Mouse (Mus musculus): ENCODE results near the gene Rin2. TPM values are rescaled to one million over a fixed set of nuclear protein-coding genes. Genes with fewer than 3 reads are reported as not detected.

The Rin2 gene
- total and polyA plus RNA-seq, 3 experiments: 0.44 TPM; not detected in 2

GRCm38 (mm10) chr2:145755864-145756822 lies 81.1 kb downstream of the Rin2 start:
- Histone ChIP-seq H3K36me3 (replicated peaks) (no peaks in the 10 kb centered on the region), H3K4me1 (ENCODE audit: insufficient read depth, low read depth, low read length) (no peaks in the 10 kb centered on the region), H3K9me3 (replicated peaks) (peaks cover 51% of the 10 kb centered on the region), H3K27me3 (ENCODE audit: insufficient read depth, low read length) (no peaks in the 10 kb centered on the region), H3K4me3 (ENCODE audit: low read depth, low read length) (no peak overlapping the region)
- ATAC-seq (ENCODE audit: extremely low read depth, insufficient number of reproducible peaks, low FRiP score, poor library complexity, severe bottlenecking) (no peak), DNase-seq (ENCODE audit: low spot score) (no peak)
- TF ChIP-seq CTCF (IDR thresholded peaks at IDR 0.05; ENCODE audit: low read depth, low read length) (no peak), GATA2 (IDR thresholded peaks at IDR 0.05; ENCODE audit: borderline replicate concordance, low read depth, low read length) (no peak)

GRCm38 (mm10) chr2:145760121-145760520 lies 85.1 kb downstream of the Rin2 start:
- DNase-seq (ENCODE audit: low spot score) (no peak), ATAC-seq (ENCODE audit: extremely low read depth, insufficient number of reproducible peaks, low FRiP score, poor library complexity, severe bottlenecking) (no peak)
- Histone ChIP-seq H3K4me3 (ENCODE audit: low read depth, low read length) (no peak overlapping the region), H3K27me3 (ENCODE audit: insufficient read depth, low read length) (no peaks in the 10 kb centered on the region), H3K4me1 (ENCODE audit: insufficient read depth, low read depth, low read length) (no peaks in the 10 kb centered on the region), H3K9me3 (replicated peaks) (peaks cover 41% of the 10 kb centered on the region), H3K36me3 (replicated peaks) (no peaks in the 10 kb centered on the region)
- TF ChIP-seq POLR2AphosphoS5 (IDR thresholded peaks at IDR 0.05; ENCODE audit: insufficient replicate concordance, low read depth, low read length): no peak
- TF ChIP-seq GATA2 (IDR thresholded peaks at IDR 0.05; ENCODE audit: borderline replicate concordance, low read depth, low read length): no peak
- no peak for TF ChIP-seq GATA1 (IDR thresholded peaks at IDR 0.05; ENCODE audit: borderline replicate concordance, low read length)
- no peak for TF ChIP-seq TAL1 (conservative IDR thresholded peaks at IDR 0.05; ENCODE audit: low read depth, low read length)
- TF ChIP-seq CTCF (IDR thresholded peaks at IDR 0.05; ENCODE audit: low read depth, low read length): no peak

DNA sequence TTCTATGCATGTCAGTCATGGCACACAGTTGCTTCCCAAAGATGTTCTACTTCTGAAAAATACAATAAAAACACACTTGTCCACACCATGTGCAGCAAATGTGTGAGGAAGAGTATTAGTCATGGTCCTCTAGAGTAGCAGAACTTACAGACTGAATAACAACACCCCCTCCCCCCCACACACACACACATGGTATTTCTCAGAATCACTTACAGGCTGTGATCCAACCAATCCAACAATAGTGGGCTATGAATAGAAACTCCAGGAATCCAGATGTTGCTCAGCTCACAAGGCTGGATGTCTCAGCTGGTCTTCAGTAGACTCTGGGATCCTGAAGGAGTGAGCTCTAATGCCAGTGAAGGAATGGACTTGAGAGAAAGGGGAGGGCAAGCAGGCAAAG lies 86.4 kb downstream of the Rin2 start:
- Histone ChIP-seq H3K9me3 (replicated peaks) (peaks cover 31% of the 10 kb centered on the region), H3K4me3 (ENCODE audit: low read depth, low read length) (no peak overlapping the region), H3K36me3 (replicated peaks) (no peaks in the 10 kb centered on the region), H3K27me3 (ENCODE audit: insufficient read depth, low read length) (no peaks in the 10 kb centered on the region), H3K4me1 (ENCODE audit: insufficient read depth, low read depth, low read length) (no peaks in the 10 kb centered on the region)
- DNase-seq (ENCODE audit: low spot score) (no peak), ATAC-seq (ENCODE audit: extremely low read depth, insufficient number of reproducible peaks, low FRiP score, poor library complexity, severe bottlenecking) (no peak)
- TF ChIP-seq GATA1 (IDR thresholded peaks at IDR 0.05; ENCODE audit: borderline replicate concordance, low read length) (no peak), TAL1 (conservative IDR thresholded peaks at IDR 0.05; ENCODE audit: low read depth, low read length) (no peak), POLR2AphosphoS5 (IDR thresholded peaks at IDR 0.05; ENCODE audit: insufficient replicate concordance, low read depth, low read length) (no peak), CTCF (IDR thresholded peaks at IDR 0.05; ENCODE audit: low read depth, low read length) (no peak), GATA2 (IDR thresholded peaks at IDR 0.05; ENCODE audit: borderline replicate concordance, low read depth, low read length) (no peak)

DNA sequence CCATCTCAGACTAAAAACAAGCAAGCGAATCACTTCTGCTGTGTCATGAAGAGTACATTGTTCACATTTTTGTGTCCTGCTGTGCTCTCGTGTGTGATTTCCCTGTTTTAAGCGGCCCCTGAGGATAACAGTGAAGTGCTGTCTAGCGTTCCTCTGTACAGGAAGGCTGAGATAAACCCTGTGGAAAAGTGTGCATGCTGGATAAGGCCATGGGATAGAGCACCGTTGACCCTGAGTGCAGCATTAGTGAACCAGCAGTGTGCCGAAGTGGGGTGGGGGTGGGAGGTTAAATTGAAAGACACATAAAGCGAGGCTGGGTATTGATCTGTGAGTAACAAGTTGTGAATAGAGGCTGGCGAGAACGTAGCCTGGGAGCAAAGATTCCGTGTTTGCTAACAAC lies 94.9 kb downstream of the Rin2 start:
- no peaks in the 10 kb centered on the region for H3K27me3 ChIP-seq (ENCODE audit: insufficient read depth, low read length)
- H3K36me3 ChIP-seq (replicated peaks): no peaks in the 10 kb centered on the region
- ATAC-seq (ENCODE audit: extremely low read depth, insufficient number of reproducible peaks, low FRiP score, poor library complexity, severe bottlenecking) (no peak), DNase-seq (ENCODE audit: low spot score) (no peak)
- TF ChIP-seq TAL1 (conservative IDR thresholded peaks at IDR 0.05; ENCODE audit: low read depth, low read length) (no peak), POLR2AphosphoS5 (IDR thresholded peaks at IDR 0.05; ENCODE audit: insufficient replicate concordance, low read depth, low read length) (no peak), GATA1 (IDR thresholded peaks at IDR 0.05; ENCODE audit: borderline replicate concordance, low read length) (no peak), GATA2 (IDR thresholded peaks at IDR 0.05; ENCODE audit: borderline replicate concordance, low read depth, low read length) (no peak), CTCF (IDR thresholded peaks at IDR 0.05; ENCODE audit: low read depth, low read length) (no peak)
- no peaks in the 10 kb centered on the region for H3K4me1 ChIP-seq (ENCODE audit: insufficient read depth, low read depth, low read length)
- no peak overlapping the region for H3K4me3 ChIP-seq (ENCODE audit: low read depth, low read length)
- H3K9me3 ChIP-seq (replicated peaks): peaks cover 47% of the 10 kb centered on the region

DNA sequence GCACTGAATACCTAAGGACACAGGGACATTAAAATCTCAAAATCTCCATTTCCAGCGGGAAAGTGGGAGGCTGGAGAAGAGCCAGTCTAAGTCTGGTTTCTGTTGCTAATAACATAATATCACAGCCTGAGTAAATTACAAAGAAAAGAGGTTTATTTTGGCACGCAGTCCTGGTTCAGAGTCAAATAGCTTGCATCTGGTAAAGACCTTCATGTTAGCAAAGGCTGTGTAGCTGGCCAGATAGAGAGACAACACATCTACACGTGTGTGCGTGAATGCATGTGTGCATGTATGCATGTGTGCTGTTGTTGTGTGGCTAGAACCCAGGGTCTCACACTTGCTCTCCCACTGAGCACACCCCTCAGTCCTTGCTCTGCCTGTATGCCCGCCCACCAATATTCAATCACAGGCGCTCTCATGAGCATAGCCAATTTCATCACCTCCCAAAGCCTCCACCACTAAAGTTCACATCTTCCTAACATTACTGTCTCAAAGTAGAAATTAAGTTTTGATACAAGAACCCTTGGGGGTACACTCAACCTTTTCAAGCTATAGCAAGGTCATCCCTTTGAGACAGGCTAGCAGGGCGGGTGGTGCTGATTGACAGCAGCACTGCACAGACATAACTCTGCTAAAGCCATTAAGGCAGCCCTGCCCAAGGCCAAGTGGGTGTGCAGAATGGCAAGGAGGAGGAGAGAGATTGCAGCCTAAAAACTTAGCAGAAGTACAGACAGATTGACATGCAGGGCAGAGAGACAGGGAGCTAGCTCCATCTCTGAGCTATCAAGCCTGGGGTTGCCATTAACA lies 95.9 kb downstream of the Rin2 start:
- Histone ChIP-seq H3K4me3 (ENCODE audit: low read depth, low read length) (no peak overlapping the region), H3K36me3 (replicated peaks) (no peaks in the 10 kb centered on the region), H3K4me1 (ENCODE audit: insufficient read depth, low read depth, low read length) (no peaks in the 10 kb centered on the region), H3K9me3 (replicated peaks) (peaks cover 54% of the 10 kb centered on the region), H3K27me3 (ENCODE audit: insufficient read depth, low read length) (no peaks in the 10 kb centered on the region)
- TF ChIP-seq CTCF (IDR thresholded peaks at IDR 0.05; ENCODE audit: low read depth, low read length) (no peak), TAL1 (conservative IDR thresholded peaks at IDR 0.05; ENCODE audit: low read depth, low read length) (no peak), GATA1 (IDR thresholded peaks at IDR 0.05; ENCODE audit: borderline replicate concordance, low read length) (no peak), POLR2AphosphoS5 (IDR thresholded peaks at IDR 0.05; ENCODE audit: insufficient replicate concordance, low read depth, low read length) (no peak)
- DNase-seq (ENCODE audit: low spot score): no peak
- ATAC-seq (ENCODE audit: extremely low read depth, insufficient number of reproducible peaks, low FRiP score, poor library complexity, severe bottlenecking): no peak

GRCm38 (mm10) chr2:145783247-145783646 lies 108.2 kb downstream of the Rin2 start:
- Histone ChIP-seq H3K27me3 (ENCODE audit: insufficient read depth, low read length) (no peaks in the 10 kb centered on the region), H3K9me3 (replicated peaks) (peaks cover 55% of the 10 kb centered on the region), H3K4me1 (ENCODE audit: insufficient read depth, low read depth, low read length) (no peaks in the 10 kb centered on the region), H3K4me3 (ENCODE audit: low read depth, low read length) (no peak overlapping the region), H3K36me3 (replicated peaks) (no peaks in the 10 kb centered on the region)
- ATAC-seq (ENCODE audit: extremely low read depth, insufficient number of reproducible peaks, low FRiP score, poor library complexity, severe bottlenecking) (no peak), DNase-seq (ENCODE audit: low spot score) (no peak)
- no peak for TF ChIP-seq GATA2 (IDR thresholded peaks at IDR 0.05; ENCODE audit: borderline replicate concordance, low read depth, low read length)
- no peak for TF ChIP-seq TAL1 (conservative IDR thresholded peaks at IDR 0.05; ENCODE audit: low read depth, low read length)
- TF ChIP-seq GATA1 (IDR thresholded peaks at IDR 0.05; ENCODE audit: borderline replicate concordance, low read length): no peak
- TF ChIP-seq CTCF (IDR thresholded peaks at IDR 0.05; ENCODE audit: low read depth, low read length): no peak
- no peak for TF ChIP-seq POLR2AphosphoS5 (IDR thresholded peaks at IDR 0.05; ENCODE audit: insufficient replicate concordance, low read depth, low read length)

Data from G1E (cell line).